Mouse (Mus musculus): Measurements from ENCODE around the gene Gpr39.

GRCm38 (mm10) chr1:125910871-125911265 lies 234.1 kb downstream of the Gpr39 start:
- TF ChIP-seq POLR2A (IDR thresholded peaks at IDR 0.05; ENCODE audit: borderline replicate concordance, extremely low read depth, low read depth, low read length): no peak
- TF ChIP-seq CTCF (IDR thresholded peaks at IDR 0.05; ENCODE audit: insufficient read depth, low read length): no peak

Measured in lung, adult 2 months (tissue).